Mouse (Mus musculus) 3134 (cell line): ENCODE data around the gene Cnih3.

Source experiments
- DNase-seq: peaks from one replicate; pipeline ENCODE4 v3.0.0-alpha.2; 2011; ENCODE audit warnings: low spot score; ENCODE audit not compliant: insufficient read length; ENCODE audit errors: extremely low read depth

Cnih3 gene

GRCm38 (mm10) chr1:181345547-181345946, 6.9 kb upstream of the Cnih3 start:
- no peak for DNase-seq

GRCm38 (mm10) chr1:181352043-181352366, 423 bp upstream of the Cnih3 start:
- no peak for DNase-seq

- DNase-seq: no peak
Observed at GRCm38 (mm10) chr1:181353200-181354097, 1.0 kb downstream of the Cnih3 start.

GRCm38 (mm10) chr1:181355683-181356082, 3.3 kb downstream of the Cnih3 start:
- peak; percentile 67 for DNase-seq

- no peak for DNase-seq
Observed at GRCm38 (mm10) chr1:181357870-181358269, 5.4 kb downstream of the Cnih3 start.

GRCm38 (mm10) chr1:181358526-181358925, 6.1 kb downstream of the Cnih3 start:
- no peak for DNase-seq

GRCm38 (mm10) chr1:181360732-181361131, 8.3 kb downstream of the Cnih3 start:
- no peak for DNase-seq

- DNase-seq: no peak
Observed at GRCm38 (mm10) chr1:181364025-181364424, 11.6 kb downstream of the Cnih3 start.

GRCm38 (mm10) chr1:181365376-181365775, 12.9 kb downstream of the Cnih3 start:
- no peak for DNase-seq

- no peak for DNase-seq
Observed at GRCm38 (mm10) chr1:181368789-181369570, 16.6 kb downstream of the Cnih3 start.

- DNase-seq: no peak
Observed at GRCm38 (mm10) chr1:181370370-181370769, 17.9 kb downstream of the Cnih3 start.

- DNase-seq: peak; percentile 59
Observed at GRCm38 (mm10) chr1:181371226-181371625, 18.8 kb downstream of the Cnih3 start.

- DNase-seq: no peak
Observed at GRCm38 (mm10) chr1:181372306-181372705, 19.9 kb downstream of the Cnih3 start.

GRCm38 (mm10) chr1:181374627-181375374, 22.4 kb downstream of the Cnih3 start:
- DNase-seq: no peak

GRCm38 (mm10) chr1:181376431-181376830, 24.0 kb downstream of the Cnih3 start:
- DNase-seq: no peak

GRCm38 (mm10) chr1:181379664-181380063, 27.2 kb downstream of the Cnih3 start:
- peak; percentile 37 for DNase-seq

- no peak for DNase-seq
Observed at GRCm38 (mm10) chr1:181381410-181382010, 29.1 kb downstream of the Cnih3 start.

- no peak for DNase-seq
Observed at GRCm38 (mm10) chr1:181389264-181389663, 36.8 kb downstream of the Cnih3 start.

- no peak for DNase-seq
Observed at GRCm38 (mm10) chr1:181392489-181392888, 40.1 kb downstream of the Cnih3 start.

GRCm38 (mm10) chr1:181393250-181394149, 41.1 kb downstream of the Cnih3 start:
- DNase-seq: peak; percentile 60
